Mouse (Mus musculus) myocyte (in vitro differentiated cells): ENCODE results near the gene Rabac1. TPM values are rescaled to one million over a fixed set of nuclear protein-coding genes. Genes with fewer than 3 reads are reported as not detected.

Experiments used
- H3K27me3 ChIP-seq: one replicate; pipeline ENCODE4 v1.6.1; 2011; ENCODE audit not compliant: control insufficient read depth, insufficient read depth, insufficient read length
- H3K36me3 ChIP-seq: one replicate; pipeline ENCODE4 v1.6.1; 2011; ENCODE audit not compliant: control insufficient read depth, insufficient read depth
- H3K4me2 ChIP-seq: one replicate; pipeline ENCODE4 v1.6.1; 2011; ENCODE audit warnings: low read depth, control low read depth
- H3K4me3 ChIP-seq: one replicate; pipeline ENCODE4 v1.5.1; 2011; ENCODE audit warnings: mild to moderate bottlenecking, control low read depth, moderate library complexity
- H3K79me2 ChIP-seq: one replicate; pipeline ENCODE4 v1.6.1; 2011; ENCODE audit not compliant: control insufficient read depth, insufficient read depth
- H3ac ChIP-seq: one replicate; pipeline ENCODE4 v1.6.1; 2011; ENCODE audit not compliant: control insufficient read depth, insufficient read length
- CEBPB ChIP-seq: IDR thresholded peaks from 2 replicates; pipeline ENCODE4 v1.6.1; 2011; ENCODE audit warnings: mild to moderate bottlenecking, moderate library complexity; ENCODE audit not compliant: poor library complexity, insufficient read depth, severe bottlenecking
- E2F4 ChIP-seq: IDR thresholded peaks from one replicate; pipeline ENCODE4 v1.6.1; 2011; ENCODE audit warnings: mild to moderate bottlenecking, control low read depth, moderate library complexity; ENCODE audit not compliant: insufficient read depth
- MAX ChIP-seq: IDR thresholded peaks from one replicate; pipeline ENCODE4 v1.6.1; 2011; ENCODE audit warnings: low read depth, mild to moderate bottlenecking, control low read depth
- MYOD1 ChIP-seq, 3 experiments: IDR thresholded peaks; one replicate each; pipeline ENCODE4 v1.6.1; 2011; ENCODE audit warnings: control low read depth in 2 of 3, low read depth in 2 of 3, mild to moderate bottlenecking in 2 of 3, moderate library complexity in 1 of 3; ENCODE audit not compliant: insufficient read length in 2 of 3, control insufficient read depth in 1 of 3
- MYOG ChIP-seq, 3 experiments: IDR thresholded peaks; one replicate each; pipeline ENCODE4 v1.6.1; 2011; ENCODE audit warnings: control low read depth in 2 of 3, low read depth in 2 of 3, mild to moderate bottlenecking in 2 of 3; ENCODE audit not compliant: insufficient read length in 2 of 3, control insufficient read depth in 1 of 3, insufficient read depth in 1 of 3
- POLR2A ChIP-seq: IDR thresholded peaks from one replicate; pipeline ENCODE4 v1.6.1; 2011; ENCODE audit warnings: low read depth, mild to moderate bottlenecking, control low read depth, moderate library complexity; ENCODE audit not compliant: insufficient read length
- POLR2AphosphoS2 ChIP-seq: IDR thresholded peaks from one replicate; pipeline ENCODE4 v1.6.1; 2011; ENCODE audit warnings: low read depth, control low read depth; ENCODE audit not compliant: insufficient read length
- REST ChIP-seq: IDR thresholded peaks from one replicate; pipeline ENCODE4 v1.6.1; 2011; ENCODE audit warnings: mild to moderate bottlenecking, control low read depth, moderate library complexity; ENCODE audit not compliant: insufficient read depth, insufficient read length
- SRF ChIP-seq: IDR thresholded peaks from one replicate; pipeline ENCODE4 v1.6.1; 2011; ENCODE audit warnings: low read depth; ENCODE audit not compliant: control insufficient read depth, insufficient read length
- TCF12 ChIP-seq: IDR thresholded peaks from one replicate; pipeline ENCODE4 v1.6.1; 2011; ENCODE audit warnings: mild to moderate bottlenecking, control low read depth; ENCODE audit not compliant: poor library complexity, insufficient read depth, severe bottlenecking
- TCF3 ChIP-seq: IDR thresholded peaks from one replicate; pipeline ENCODE4 v1.6.1; 2011; ENCODE audit warnings: low read depth, control low read depth; ENCODE audit not compliant: insufficient read length
- USF1 ChIP-seq: IDR thresholded peaks from one replicate; pipeline ENCODE4 v1.6.1; 2011; ENCODE audit warnings: low read depth, mild to moderate bottlenecking, control low read depth, moderate library complexity
- polyA plus RNA-seq: library from polyadenylated mRNA; unstranded; fragments of >200 nt; fragmentation: generic; extraction: Trizol; gene quantifications from one replicate; pipeline ENCODE4 v1.2.1, GENCODE M21; 2012; ENCODE audit warnings: missing spikeins

Rabac1 gene
- polyA plus RNA-seq, 1 experiment = 309 TPM

DNA sequence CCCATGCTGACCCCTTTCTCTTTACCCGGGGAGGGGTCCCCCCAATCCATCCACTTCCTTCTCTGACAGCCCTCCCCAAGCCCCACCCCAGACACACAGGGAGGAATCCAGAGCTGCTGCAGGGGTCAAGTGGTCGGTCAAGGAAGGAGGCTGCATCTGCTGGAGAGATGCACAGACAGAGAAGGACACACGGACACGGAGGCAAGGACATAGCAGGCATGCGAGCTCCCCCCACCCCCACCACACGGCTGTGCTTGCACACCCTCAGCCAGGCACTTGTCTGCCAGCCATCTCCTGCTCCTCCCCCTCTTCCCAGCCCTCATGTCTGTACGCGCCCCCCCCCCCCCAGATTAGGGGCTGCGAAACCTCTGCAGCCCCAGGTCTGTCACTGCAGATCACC, 32.3 kb upstream of the Rabac1 start:
- H3K4me2 ChIP-seq = no peak overlapping the region
- no peak for TF ChIP-seq POLR2AphosphoS2
- no peak for TF ChIP-seq USF1
- TF ChIP-seq MYOD1 (IDR thresholded peaks at IDR 0.05; ENCODE audit: control insufficient read depth in 1 of 3, insufficient read length in 2 of 3, low read depth in 2 of 3) = no peak
- no peak for TF ChIP-seq CEBPB
- no peak for TF ChIP-seq SRF
- no peak for TF ChIP-seq POLR2A
- no peak for TF ChIP-seq E2F4
- TF ChIP-seq MAX = no peak
- no peak for TF ChIP-seq TCF3
- no peak for TF ChIP-seq REST
- TF ChIP-seq TCF12 = no peak
- no peak for TF ChIP-seq MYOG (IDR thresholded peaks at IDR 0.05; ENCODE audit: control insufficient read depth in 1 of 3, insufficient read depth in 1 of 3, insufficient read length in 2 of 3, low read depth in 2 of 3)
- H3K36me3 ChIP-seq = no peaks in the 10 kb centered on the region
- no peak overlapping the region for H3K4me3 ChIP-seq
- H3K79me2 ChIP-seq = no peaks in the 10 kb centered on the region
- H3K27me3 ChIP-seq = peaks cover 22% of the 10 kb centered on the region
- H3ac ChIP-seq = no peak overlapping the region

DNA sequence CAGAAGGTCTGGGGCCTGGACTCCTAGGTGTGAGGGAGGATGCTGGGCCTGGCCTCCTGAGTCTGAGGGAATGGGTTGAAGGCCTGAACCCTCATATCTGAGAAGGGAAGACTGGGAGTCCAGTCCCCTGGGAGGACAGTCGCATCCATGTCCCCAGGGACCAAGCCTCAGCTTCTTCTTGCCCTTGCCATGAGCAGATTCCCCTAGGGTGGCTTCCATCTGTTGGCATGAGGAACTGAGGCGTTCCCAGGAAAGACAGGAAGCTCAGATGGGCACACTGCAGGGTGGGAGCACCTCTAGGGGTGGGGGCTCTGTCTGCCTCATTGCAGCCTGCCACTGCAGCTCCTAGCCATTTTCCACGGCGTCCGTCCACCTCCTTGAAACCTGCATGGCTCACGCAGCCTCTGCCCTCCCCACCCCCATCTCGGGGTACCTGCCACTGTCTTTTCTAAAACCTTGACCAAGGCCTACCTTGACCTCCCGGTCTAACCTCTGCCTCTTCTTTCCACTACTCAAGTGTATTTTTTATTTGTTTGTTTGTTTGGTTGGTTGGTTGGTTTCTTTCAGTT, 31.4 kb upstream of the Rabac1 start:
- Histone ChIP-seq H3K79me2 (no peaks in the 10 kb centered on the region), H3K36me3 (no peaks in the 10 kb centered on the region), H3K27me3 (peaks cover 22% of the 10 kb centered on the region), H3K4me2 (no peak overlapping the region), H3K4me3 (no peak overlapping the region), H3ac (no peak overlapping the region)
- TF ChIP-seq TCF3 (no peak), TCF12 (no peak), MAX (no peak), CEBPB (no peak), POLR2A (no peak), USF1 (no peak), MYOD1 (IDR thresholded peaks at IDR 0.05; ENCODE audit: control insufficient read depth in 1 of 3, insufficient read length in 2 of 3, low read depth in 2 of 3) (no peak), POLR2AphosphoS2 (no peak), SRF (no peak), MYOG (IDR thresholded peaks at IDR 0.05; ENCODE audit: control insufficient read depth in 1 of 3, insufficient read depth in 1 of 3, insufficient read length in 2 of 3, low read depth in 2 of 3) (no peak), E2F4 (no peak), REST (no peak)

DNA sequence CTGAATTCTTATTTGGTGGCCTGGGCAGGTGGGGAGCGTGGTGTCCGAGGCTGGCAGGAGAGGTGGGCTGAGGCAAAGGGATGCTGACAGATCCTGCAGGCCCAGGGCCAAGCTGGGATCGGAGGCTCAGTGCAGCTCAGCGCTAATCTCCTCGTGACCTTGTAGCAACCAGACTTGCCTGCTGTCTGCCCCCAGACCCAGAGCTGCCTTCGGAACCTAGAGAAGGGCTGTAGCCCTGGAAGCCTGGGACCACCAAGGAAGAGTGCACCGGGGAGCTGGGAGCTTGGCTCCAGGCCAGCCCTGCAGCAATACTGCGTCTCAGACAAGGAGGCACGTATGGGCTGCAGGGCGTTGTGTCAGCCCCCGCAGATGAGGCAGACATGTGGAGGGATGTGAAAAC, 30.7 kb upstream of the Rabac1 start:
- H3K79me2 ChIP-seq = no peaks in the 10 kb centered on the region
- H3K27me3 ChIP-seq = peaks cover 20% of the 10 kb centered on the region
- TF ChIP-seq MAX = no peak
- TF ChIP-seq MYOD1 (IDR thresholded peaks at IDR 0.05; ENCODE audit: control insufficient read depth in 1 of 3, insufficient read length in 2 of 3, low read depth in 2 of 3) = no peak
- TF ChIP-seq CEBPB = no peak
- TF ChIP-seq USF1 = no peak
- TF ChIP-seq E2F4 = no peak
- H3K4me2 ChIP-seq = no peak overlapping the region
- H3K36me3 ChIP-seq = no peaks in the 10 kb centered on the region
- H3ac ChIP-seq = no peak overlapping the region
- no peak overlapping the region for H3K4me3 ChIP-seq

GRCm38 (mm10) chr7:25000711-25001110, 28.2 kb upstream of the Rabac1 start:
- Histone ChIP-seq H3K27me3 (peaks cover 12% of the 10 kb centered on the region), H3ac (no peak overlapping the region), H3K4me2 (no peak overlapping the region), H3K79me2 (no peaks in the 10 kb centered on the region), H3K36me3 (no peaks in the 10 kb centered on the region), H3K4me3 (no peak overlapping the region)
- TF ChIP-seq POLR2A (no peak), MAX (no peak), CEBPB (no peak), MYOG (IDR thresholded peaks at IDR 0.05; ENCODE audit: control insufficient read depth in 1 of 3, insufficient read depth in 1 of 3, insufficient read length in 2 of 3, low read depth in 2 of 3) (no peak), TCF12 (no peak)

- peaks cover 7% of the 10 kb centered on the region for H3K27me3 ChIP-seq
- H3K36me3 ChIP-seq = no peaks in the 10 kb centered on the region
- no peaks in the 10 kb centered on the region for H3K79me2 ChIP-seq
- TF ChIP-seq CEBPB (peak; percentile 70), POLR2AphosphoS2 (no peak), E2F4 (no peak), TCF3 (no peak), USF1 (no peak), MYOG (IDR thresholded peaks at IDR 0.05; ENCODE audit: control insufficient read depth in 1 of 3, insufficient read depth in 1 of 3, insufficient read length in 2 of 3, low read depth in 2 of 3) (peak; percentile 2 to 58 (median 8)), MYOD1 (IDR thresholded peaks at IDR 0.05; ENCODE audit: control insufficient read depth in 1 of 3, insufficient read length in 2 of 3, low read depth in 2 of 3) (peak; percentile 14 to 80 (median 71)), POLR2A (no peak), MAX (no peak), TCF12 (no peak)
- H3K4me2 ChIP-seq = no peak overlapping the region
- no peak overlapping the region for H3K4me3 ChIP-seq
- H3ac ChIP-seq = no peak overlapping the region
Measured at GRCm38 (mm10) chr7:25000211-25000610, 27.7 kb upstream of the Rabac1 start.
